Mouse (Mus musculus): Measurements from ENCODE around the gene Tmem81. TPM values are rescaled to one million over a fixed set of nuclear protein-coding genes. Genes with fewer than 3 reads are reported as not detected.
"Not testable (repeated sequence)": the region's sequence is repeated elsewhere in the genome, so short reads cannot be mapped to it uniquely, and the experiment has no call there.

Gene Tmem81
- 1 to 10 TPM; 2.7 to 4.0 TPM for total RNA-seq (2021)
- long read RNA-seq, experiment 1 = 0 reads
- long read RNA-seq, experiment 2, partial matches to known transcripts = 0 of 3 reads
- long read RNA-seq, experiment 2, other reads (novel, unspliced or antisense) = 1 of 3 reads

GRCm38 (mm10) chr1:132506058-132506457, at the start of gene Tmem81:
Gene Tmem81, plus strand, starts transcription at chr1:132506230.
- peak in 1 of 2 experiments; percentile 46 for DNase-seq (ENCODE audit: low spot score in 2 of 2)

GRCm38 (mm10) chr1:132464651-132465050, 41.4 kb upstream of the Tmem81 start:
- DNase-seq (ENCODE audit: low spot score in 2 of 2) = no peak

- DNase-seq (ENCODE audit: low spot score in 2 of 2) = no peak
Measured at GRCm38 (mm10) chr1:132468926-132469325, 37.1 kb upstream of the Tmem81 start.

GRCm38 (mm10) chr1:132469519-132469918, 36.5 kb upstream of the Tmem81 start:
- no peak for DNase-seq (ENCODE audit: low spot score in 2 of 2)

GRCm38 (mm10) chr1:132470031-132470430, 36.0 kb upstream of the Tmem81 start:
- DNase-seq (ENCODE audit: low spot score in 2 of 2) = not testable (repeated sequence)

GRCm38 (mm10) chr1:132471032-132471431, 35.0 kb upstream of the Tmem81 start:
- no peak for DNase-seq (ENCODE audit: low spot score in 2 of 2)

- no peak for DNase-seq (ENCODE audit: low spot score in 2 of 2)
Measured at GRCm38 (mm10) chr1:132471499-132471898, 34.5 kb upstream of the Tmem81 start.

DNA sequence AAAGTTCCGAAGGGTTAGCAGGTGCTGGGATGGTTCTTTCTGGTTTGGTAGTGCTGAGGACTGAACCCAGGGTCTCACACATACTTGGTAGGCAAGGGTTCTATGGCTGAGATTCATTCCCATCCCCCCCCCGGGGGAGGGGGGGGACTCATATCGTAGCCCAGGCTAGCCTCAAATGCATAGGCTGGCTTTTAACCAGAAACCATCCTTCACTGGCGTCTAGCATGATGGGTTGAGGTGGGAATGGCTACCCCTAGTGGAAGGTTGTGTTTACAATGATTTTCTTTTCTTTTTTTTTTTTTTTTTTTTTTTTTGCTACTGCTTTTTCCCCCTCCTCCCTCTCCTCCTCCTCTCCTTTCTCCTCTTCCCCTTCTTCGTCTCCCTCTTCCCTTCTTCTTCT, 33.5 kb upstream of the Tmem81 start:
- DNase-seq (ENCODE audit: low spot score in 2 of 2) = no peak

DNA sequence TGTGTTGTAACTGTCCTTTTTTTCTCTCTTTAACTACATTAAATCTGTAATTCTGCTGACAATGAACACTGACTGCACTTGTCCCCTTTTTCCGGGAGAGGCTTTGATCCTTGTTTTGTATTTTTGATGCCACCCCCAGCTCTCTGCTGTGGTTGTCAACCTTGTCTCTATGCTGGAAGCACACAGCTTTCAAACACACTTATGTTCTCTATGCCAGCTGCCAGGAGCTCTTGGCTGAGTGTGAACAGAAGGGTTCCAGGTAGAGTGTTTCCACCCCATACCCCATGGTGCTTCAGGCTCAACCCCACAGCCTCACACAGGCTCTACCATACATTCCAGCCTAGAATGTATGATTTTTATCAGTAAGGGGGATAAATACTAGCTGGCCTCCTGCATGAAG, 31.5 kb upstream of the Tmem81 start:
- DNase-seq (ENCODE audit: low spot score in 2 of 2) = peak; percentile 22 to 26

DNA sequence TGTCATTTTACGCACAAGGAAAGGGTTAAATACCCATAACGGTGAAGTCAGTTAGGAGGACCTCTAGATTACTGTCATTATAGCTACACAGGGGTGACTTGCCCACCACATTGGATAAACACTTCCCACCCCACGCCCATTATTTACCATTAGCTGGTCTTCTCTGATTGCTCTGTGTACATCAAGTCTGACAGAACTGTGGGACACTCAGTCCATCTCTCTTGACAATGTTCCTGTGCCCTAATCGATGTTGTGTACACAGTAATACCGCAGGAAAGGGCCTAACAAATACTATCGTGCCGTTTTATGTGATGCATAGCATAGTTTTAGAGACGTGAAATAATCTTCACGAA, 29.5 kb upstream of the Tmem81 start:
- DNase-seq (ENCODE audit: low spot score in 2 of 2) = no peak

- peak; percentile 83 to 90 for DNase-seq (ENCODE audit: low spot score in 2 of 2)
Measured at GRCm38 (mm10) chr1:132476928-132477691, 28.9 kb upstream of the Tmem81 start, which contains the start of gene Rbbp5. Gene Rbbp5, plus strand, starts transcription at chr1:132477365.

GRCm38 (mm10) chr1:132479438-132479837, 26.6 kb upstream of the Tmem81 start:
- no peak for DNase-seq (ENCODE audit: low spot score in 2 of 2)

GRCm38 (mm10) chr1:132481619-132482018, 24.4 kb upstream of the Tmem81 start:
- no peak for DNase-seq (ENCODE audit: low spot score in 2 of 2)

DNA sequence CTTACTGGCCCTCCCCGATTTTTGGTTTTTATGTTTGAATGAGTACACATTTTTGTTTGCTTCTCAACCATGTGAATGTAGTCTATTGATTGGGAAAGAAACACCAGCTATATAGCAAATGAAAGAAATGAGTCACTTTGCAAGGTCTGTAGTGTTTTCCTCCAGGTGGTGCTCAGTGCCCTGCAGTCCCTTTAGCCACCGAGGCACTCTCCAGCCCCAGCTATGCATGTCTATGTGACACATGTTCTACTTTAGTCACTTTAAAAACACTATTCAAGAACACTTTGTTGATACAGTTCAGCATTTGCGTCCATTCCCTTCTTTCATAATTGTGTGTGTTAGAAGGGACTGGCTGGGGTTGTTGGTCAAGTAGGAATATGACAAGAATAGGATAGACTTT, 22.8 kb upstream of the Tmem81 start:
- no peak for DNase-seq (ENCODE audit: low spot score in 2 of 2)

- no peak for DNase-seq (ENCODE audit: low spot score in 2 of 2)
Measured at GRCm38 (mm10) chr1:132483759-132484158, 22.3 kb upstream of the Tmem81 start.

- DNase-seq (ENCODE audit: low spot score in 2 of 2) = no peak
Measured at GRCm38 (mm10) chr1:132500535-132500934, 5.5 kb upstream of the Tmem81 start.

DNA sequence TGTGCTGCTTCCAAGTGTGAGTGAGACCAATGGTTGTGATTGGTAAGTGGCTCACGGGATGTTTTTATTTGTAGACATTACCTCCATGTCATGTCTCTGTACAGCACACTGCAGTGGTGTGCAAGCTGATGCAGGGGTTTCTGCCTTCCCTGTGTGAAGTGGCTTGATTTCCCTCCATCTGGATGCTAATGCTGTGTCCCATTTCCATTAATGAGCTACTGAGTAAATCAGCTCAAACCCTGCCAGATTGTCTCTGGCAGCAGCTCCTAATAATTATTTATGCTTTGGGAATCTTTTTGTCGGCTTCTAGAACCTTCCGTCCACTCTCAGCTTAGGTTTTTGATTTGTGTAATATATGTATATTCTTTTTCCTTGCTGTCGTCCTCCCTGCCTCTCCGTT, 875 bp upstream of the Tmem81 start:
- peak in 1 of 2 experiments; percentile 70 for DNase-seq (ENCODE audit: low spot score in 2 of 2)

- no peak for DNase-seq (ENCODE audit: low spot score in 2 of 2)
Measured at GRCm38 (mm10) chr1:132506656-132507055, 626 bp downstream of the Tmem81 start.

DNA sequence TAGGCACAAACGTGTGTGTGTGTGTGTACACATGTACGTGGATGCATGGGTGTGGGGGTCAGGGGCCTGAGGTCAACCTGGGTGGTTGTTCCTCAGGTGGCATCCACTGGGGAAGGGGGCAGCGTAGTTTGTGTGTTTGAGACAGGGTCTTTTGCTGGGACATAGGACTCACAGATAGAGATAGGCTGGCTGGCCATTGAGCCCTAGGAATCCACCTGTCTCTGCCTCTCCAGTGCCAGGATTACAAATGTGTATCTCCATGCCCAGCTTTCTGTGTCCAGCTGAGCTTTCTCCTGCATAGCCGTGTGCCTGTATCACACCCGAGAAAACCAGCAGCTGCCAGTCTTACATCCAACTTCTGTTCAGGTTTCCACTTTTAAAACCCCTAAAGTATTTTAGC, 3.7 kb downstream of the Tmem81 start:
- DNase-seq (ENCODE audit: low spot score in 2 of 2) = no peak

DNA sequence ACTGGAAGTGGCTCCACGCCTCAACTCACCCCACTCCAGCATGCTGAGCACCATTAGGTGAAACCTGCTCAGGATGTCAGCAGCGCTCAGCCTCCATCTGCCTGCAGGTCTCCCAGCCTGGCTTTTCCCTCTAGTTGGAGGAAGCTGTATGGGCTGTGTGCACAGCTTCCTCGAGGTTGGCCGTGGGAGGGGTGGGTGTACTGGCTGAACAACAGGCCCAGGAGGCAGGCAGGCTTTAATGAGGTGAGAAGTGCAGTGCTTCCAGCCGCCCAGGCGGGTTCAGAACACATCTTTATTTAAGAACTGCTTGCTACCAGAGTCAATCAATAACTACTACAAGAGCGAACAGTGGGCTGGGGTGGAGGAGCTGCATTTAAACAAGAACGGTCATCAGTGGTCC, 5.5 kb downstream of the Tmem81 start:
- DNase-seq (ENCODE audit: low spot score in 2 of 2) = no peak

GRCm38 (mm10) chr1:132512106-132512505, 6.1 kb downstream of the Tmem81 start:
- no peak for DNase-seq (ENCODE audit: low spot score in 2 of 2)

GRCm38 (mm10) chr1:132515339-132515738, 9.3 kb downstream of the Tmem81 start:
- DNase-seq (ENCODE audit: low spot score in 2 of 2) = no peak

DNA sequence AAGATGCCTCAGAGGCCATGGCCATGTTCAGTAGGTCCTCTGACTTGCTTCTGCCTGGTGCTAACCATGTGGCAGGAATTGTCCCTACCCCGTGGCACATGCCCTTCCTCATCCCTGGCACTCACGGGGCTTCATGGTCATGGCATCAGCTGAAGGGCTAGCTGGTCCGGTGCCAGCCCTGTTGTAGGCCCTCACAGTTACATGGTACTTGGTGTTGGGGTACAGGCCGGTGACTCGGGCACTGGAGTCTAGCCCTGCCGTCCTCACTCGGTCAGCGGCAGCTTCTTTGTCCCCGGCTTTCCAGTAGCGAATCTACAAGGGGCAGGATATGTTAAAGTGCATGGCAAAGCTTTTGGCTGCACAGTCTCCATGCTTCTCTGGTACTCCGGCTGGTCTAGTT, 10.7 kb downstream of the Tmem81 start:
- no peak for DNase-seq (ENCODE audit: low spot score in 2 of 2)
